Mouse (Mus musculus) myocyte (in vitro differentiated cells): ENCODE data around the gene Hps4.

Source experiments
- CEBPB ChIP-seq: IDR thresholded peaks from 2 replicates; pipeline ENCODE4 v1.6.1; 2011; ENCODE audit warnings: mild to moderate bottlenecking, moderate library complexity; ENCODE audit not compliant: poor library complexity, insufficient read depth, severe bottlenecking
- E2F4 ChIP-seq: IDR thresholded peaks from one replicate; pipeline ENCODE4 v1.6.1; 2011; ENCODE audit warnings: mild to moderate bottlenecking, control low read depth, moderate library complexity; ENCODE audit not compliant: insufficient read depth
- MAX ChIP-seq: IDR thresholded peaks from one replicate; pipeline ENCODE4 v1.6.1; 2011; ENCODE audit warnings: low read depth, mild to moderate bottlenecking, control low read depth
- MYOD1 ChIP-seq, 3 experiments: IDR thresholded peaks; one replicate each; pipeline ENCODE4 v1.6.1; 2011; ENCODE audit warnings: control low read depth in 2 of 3, low read depth in 2 of 3, mild to moderate bottlenecking in 2 of 3, moderate library complexity in 1 of 3; ENCODE audit not compliant: insufficient read length in 2 of 3, control insufficient read depth in 1 of 3
- MYOG ChIP-seq, 3 experiments: IDR thresholded peaks; one replicate each; pipeline ENCODE4 v1.6.1; 2011; ENCODE audit warnings: control low read depth in 2 of 3, low read depth in 2 of 3, mild to moderate bottlenecking in 2 of 3; ENCODE audit not compliant: insufficient read length in 2 of 3, control insufficient read depth in 1 of 3, insufficient read depth in 1 of 3
- POLR2A ChIP-seq: IDR thresholded peaks from one replicate; pipeline ENCODE4 v1.6.1; 2011; ENCODE audit warnings: low read depth, mild to moderate bottlenecking, control low read depth, moderate library complexity; ENCODE audit not compliant: insufficient read length
- POLR2AphosphoS2 ChIP-seq: IDR thresholded peaks from one replicate; pipeline ENCODE4 v1.6.1; 2011; ENCODE audit warnings: low read depth, control low read depth; ENCODE audit not compliant: insufficient read length
- REST ChIP-seq: IDR thresholded peaks from one replicate; pipeline ENCODE4 v1.6.1; 2011; ENCODE audit warnings: mild to moderate bottlenecking, control low read depth, moderate library complexity; ENCODE audit not compliant: insufficient read depth, insufficient read length
- TCF12 ChIP-seq: IDR thresholded peaks from one replicate; pipeline ENCODE4 v1.6.1; 2011; ENCODE audit warnings: mild to moderate bottlenecking, control low read depth; ENCODE audit not compliant: poor library complexity, insufficient read depth, severe bottlenecking
- TCF3 ChIP-seq: IDR thresholded peaks from one replicate; pipeline ENCODE4 v1.6.1; 2011; ENCODE audit warnings: low read depth, control low read depth; ENCODE audit not compliant: insufficient read length
- USF1 ChIP-seq: IDR thresholded peaks from one replicate; pipeline ENCODE4 v1.6.1; 2011; ENCODE audit warnings: low read depth, mild to moderate bottlenecking, control low read depth, moderate library complexity

- peak; percentile 74 for TF ChIP-seq MAX
- no peak for TF ChIP-seq CEBPB
- peak in 1 of 3 experiments; percentile 49 for TF ChIP-seq MYOG (IDR thresholded peaks at IDR 0.05; ENCODE audit: control insufficient read depth in 1 of 3, insufficient read depth in 1 of 3, insufficient read length in 2 of 3, low read depth in 2 of 3)
- no peak for TF ChIP-seq TCF3
- TF ChIP-seq POLR2A, result peak; percentile 42
- no peak for TF ChIP-seq E2F4
- peak; percentile 57 for TF ChIP-seq USF1
- TF ChIP-seq POLR2AphosphoS2, result no peak
- TF ChIP-seq MYOD1 (IDR thresholded peaks at IDR 0.05; ENCODE audit: control insufficient read depth in 1 of 3, insufficient read length in 2 of 3, low read depth in 2 of 3), result peak in 1 of 3 experiments; percentile 54
- TF ChIP-seq TCF12, result no peak
- TF ChIP-seq REST, result no peak
These were observed 18.0 kb upstream of the Hps4 start for GRCm38 (mm10) chr5:112324637-112325545.
